30 mouse cellular contexts compared by ENCODE assay signal in the genomic region with DNA sequence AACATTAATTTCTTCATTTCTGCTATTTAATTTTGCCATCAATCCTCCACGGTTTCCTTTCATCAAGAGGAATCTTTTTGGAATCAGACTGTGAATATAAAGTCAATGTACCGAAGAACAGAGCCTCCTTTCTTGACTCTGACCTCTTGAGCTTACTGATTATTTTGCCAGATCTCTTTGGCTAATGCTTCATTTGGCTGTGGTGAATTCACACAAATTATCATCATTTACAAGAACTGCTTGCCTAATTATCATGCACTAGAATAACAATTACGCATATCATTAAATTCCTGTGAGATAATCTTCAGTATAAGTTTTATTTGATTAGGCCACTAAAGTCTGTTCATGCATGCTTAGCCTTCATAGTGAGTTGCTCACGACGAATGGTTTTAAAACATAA.
"Had no signal": no experiment of that assay in that cellular context is flagged by ENCODE, and none has a peak within 500 bp of the region (broad histone marks: within the 10 kb centered on the region; RNA-seq: fewer than 3 reads in every experiment).

No protein-coding gene starts in this region.

- H3K9ac ChIP-seq: limb, embryonic 12.5 days; limb, embryonic 13.5 days; limb, embryonic 15.5 days; liver, embryonic 12.5 days; liver, embryonic 13.5 days; liver, embryonic 14.5 days; liver, embryonic 15.5 days; liver, postnatal 0 days; lung, embryonic 14.5 days; lung, embryonic 15.5 days; midbrain, embryonic 12.5 days; midbrain, embryonic 13.5 days; midbrain, embryonic 15.5 days; neural tube, embryonic 12.5 days; neural tube, embryonic 13.5 days had no signal

- H3K4me1 ChIP-seq: limb, embryonic 10.5 days; limb, embryonic 12.5 days; limb, embryonic 13.5 days; limb, embryonic 15.5 days; liver, embryonic 12.5 days; liver, embryonic 13.5 days; liver, embryonic 15.5 days; lung, embryonic 15.5 days; megakaryocyte, embryonic 14.5 days; midbrain, embryonic 12.5 days; midbrain, embryonic 13.5 days; midbrain, embryonic 15.5 days; neural tube, embryonic 12.5 days had no signal

- DNase-seq: liver; liver, embryonic 13.5 days; liver, postnatal 0 days; lung, adult 18-20 months; lung, adult 2 months; lung, embryonic 14.5 days; lung, postnatal 10 days; lung, postnatal 14 days; lung, postnatal 36 days; lung, postnatal 4 days; midbrain, embryonic 14.5 days had no signal

- H3K4me3 ChIP-seq: limb, embryonic 10.5 days; limb, embryonic 12.5 days; limb, embryonic 13.5 days; limb, embryonic 15.5 days; liver, embryonic 12.5 days; liver, embryonic 13.5 days; liver, embryonic 15.5 days; lung, embryonic 15.5 days; megakaryocyte, embryonic 14.5 days; midbrain, embryonic 12.5 days; midbrain, embryonic 13.5 days; midbrain, embryonic 15.5 days; myocyte; neural tube, embryonic 12.5 days; neural tube, embryonic 13.5 days had no signal

- H3K36me3 ChIP-seq: limb, embryonic 10.5 days; limb, embryonic 12.5 days; limb, embryonic 13.5 days; limb, embryonic 15.5 days; liver, embryonic 12.5 days; liver, embryonic 13.5 days; liver, embryonic 15.5 days; lung, embryonic 15.5 days; midbrain, embryonic 12.5 days; midbrain, embryonic 13.5 days; midbrain, embryonic 15.5 days; neural tube, embryonic 12.5 days; neural tube, embryonic 13.5 days had no signal

- H3K27me3 ChIP-seq: limb, embryonic 12.5 days; limb, embryonic 13.5 days; limb, embryonic 15.5 days; liver, embryonic 12.5 days; liver, embryonic 13.5 days; liver, embryonic 15.5 days; lung, embryonic 15.5 days; megakaryocyte, embryonic 14.5 days; midbrain, embryonic 12.5 days; midbrain, embryonic 13.5 days; midbrain, embryonic 15.5 days; neural tube, embryonic 12.5 days; neural tube, embryonic 13.5 days had no signal

- H3K27ac ChIP-seq: limb, embryonic 10.5 days; limb, embryonic 12.5 days; limb, embryonic 13.5 days; limb, embryonic 15.5 days; liver, embryonic 12.5 days; liver, embryonic 13.5 days; liver, embryonic 14.5 days; liver, embryonic 15.5 days; lung, embryonic 15.5 days; macrophage; midbrain, embryonic 12.5 days; midbrain, embryonic 13.5 days; midbrain, embryonic 15.5 days; neural tube, embryonic 12.5 days; neural tube, embryonic 13.5 days had no signal

- H3K9me3 ChIP-seq: limb, embryonic 10.5 days; limb, embryonic 12.5 days; limb, embryonic 13.5 days; limb, embryonic 15.5 days; liver, embryonic 12.5 days; liver, embryonic 13.5 days; liver, embryonic 15.5 days; lung, embryonic 15.5 days; megakaryocyte, embryonic 14.5 days; midbrain, embryonic 12.5 days; midbrain, embryonic 13.5 days; midbrain, embryonic 15.5 days; neural tube, embryonic 12.5 days; neural tube, embryonic 13.5 days had no signal

- H3K4me2 ChIP-seq: limb, embryonic 12.5 days; limb, embryonic 13.5 days; limb, embryonic 15.5 days; liver, embryonic 11.5 days; liver, embryonic 12.5 days; liver, embryonic 13.5 days; liver, embryonic 15.5 days; lung, embryonic 14.5 days; lung, embryonic 15.5 days; midbrain, embryonic 12.5 days; midbrain, embryonic 13.5 days; midbrain, embryonic 15.5 days; neural tube, embryonic 12.5 days; neural tube, embryonic 13.5 days had no signal

- ATAC-seq: liver, embryonic 12.5 days; liver, postnatal 0 days; lung, postnatal 0 days; midbrain, embryonic 13.5 days; midbrain, embryonic 15.5 days; midbrain, embryonic 16.5 days had no signal
